Mouse (Mus musculus): ENCODE measurements around the gene Arpp21.

Arpp21 gene

DNA sequence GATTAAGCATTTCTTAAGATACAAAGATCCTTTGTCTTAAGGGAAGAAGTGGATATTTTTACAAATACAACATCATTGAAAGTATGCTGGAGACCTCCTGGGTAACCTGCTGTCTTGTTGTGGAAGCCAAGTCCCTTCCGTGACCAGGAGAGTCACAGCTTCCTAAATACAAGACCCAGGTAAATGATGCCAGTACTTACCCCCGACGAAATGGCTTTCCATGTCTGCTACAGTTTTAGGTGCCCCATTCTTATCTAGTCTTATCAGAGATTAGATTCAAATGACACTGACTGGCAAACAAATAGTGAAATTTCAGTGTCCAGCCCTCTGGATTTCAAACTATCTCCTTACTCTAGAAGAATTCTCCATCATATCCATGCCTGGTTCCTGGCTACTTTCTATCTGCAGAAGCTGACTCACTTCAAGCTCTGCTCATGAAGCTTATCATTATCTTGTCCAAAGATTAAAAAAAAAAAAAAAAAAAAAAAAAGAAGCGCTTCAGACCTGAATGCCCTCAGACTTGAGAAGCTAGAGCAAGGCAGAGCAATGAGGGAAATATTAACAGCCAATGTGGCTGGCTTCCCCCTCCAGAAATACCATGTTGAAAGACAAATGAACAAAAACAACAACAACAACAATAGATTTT, 4.9 kb downstream of the Arpp21 start:
- no peak for DNase-seq (ENCODE audit: low spot score)

DNA sequence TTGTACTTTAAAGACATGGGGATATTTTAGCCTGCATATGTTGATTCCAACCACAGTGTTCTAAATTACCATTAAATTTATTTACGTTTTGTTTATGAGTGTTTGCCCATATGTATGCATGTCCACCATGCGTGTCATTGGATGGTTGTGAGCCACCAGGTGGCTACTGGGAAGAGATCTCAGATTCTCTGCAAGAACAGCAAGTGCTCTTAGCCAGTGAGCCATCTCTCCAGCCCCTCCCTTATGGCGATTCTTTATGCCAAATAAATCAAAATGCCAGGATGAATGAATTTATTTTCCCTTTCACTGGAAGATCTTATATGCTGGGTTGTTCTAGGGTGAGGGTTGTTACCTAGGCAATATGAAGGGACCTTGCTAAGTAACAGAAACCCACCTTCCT, 7.3 kb downstream of the Arpp21 start:
- DNase-seq (ENCODE audit: low spot score), result no peak

DNA sequence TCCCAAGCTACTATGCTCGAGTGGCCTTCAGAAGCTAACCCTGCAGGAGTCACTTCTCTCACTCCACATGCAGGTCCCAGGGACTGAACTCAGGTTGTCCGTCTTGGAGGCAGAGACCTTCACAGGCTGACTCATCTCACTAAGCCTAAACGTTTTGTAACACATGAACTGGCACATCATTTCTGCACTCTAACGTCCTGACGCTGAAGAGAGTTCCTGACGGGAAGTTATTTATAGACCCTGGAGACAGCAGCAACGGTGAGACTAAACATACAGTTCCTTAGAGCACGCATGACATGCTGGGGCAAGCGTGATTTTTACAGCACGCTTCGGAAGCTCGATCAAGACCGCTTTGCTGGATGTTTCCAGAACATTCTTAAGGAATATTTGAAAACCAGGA, 8.6 kb downstream of the Arpp21 start:
- DNase-seq (ENCODE audit: low spot score), result no peak

DNA sequence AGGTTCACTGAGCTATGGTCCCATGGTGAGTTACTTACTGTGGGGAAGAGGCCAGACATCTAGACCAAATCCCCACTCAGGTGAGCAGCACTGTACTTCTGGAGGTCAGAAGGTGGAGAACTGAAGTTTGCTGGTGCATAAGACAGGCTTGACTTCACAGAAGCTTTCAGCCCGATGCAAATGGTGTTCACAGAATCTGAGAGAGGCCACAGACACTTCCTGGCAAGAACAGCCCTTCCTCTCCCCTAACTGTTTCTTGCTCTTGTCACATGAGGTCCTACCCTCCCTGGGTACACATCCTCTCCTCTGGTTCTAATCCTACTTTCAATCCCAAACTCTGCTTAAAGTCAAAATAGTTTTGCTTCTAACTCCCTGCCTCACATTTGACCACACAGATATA, 9.2 kb downstream of the Arpp21 start:
- no peak for DNase-seq (ENCODE audit: low spot score)

DNA sequence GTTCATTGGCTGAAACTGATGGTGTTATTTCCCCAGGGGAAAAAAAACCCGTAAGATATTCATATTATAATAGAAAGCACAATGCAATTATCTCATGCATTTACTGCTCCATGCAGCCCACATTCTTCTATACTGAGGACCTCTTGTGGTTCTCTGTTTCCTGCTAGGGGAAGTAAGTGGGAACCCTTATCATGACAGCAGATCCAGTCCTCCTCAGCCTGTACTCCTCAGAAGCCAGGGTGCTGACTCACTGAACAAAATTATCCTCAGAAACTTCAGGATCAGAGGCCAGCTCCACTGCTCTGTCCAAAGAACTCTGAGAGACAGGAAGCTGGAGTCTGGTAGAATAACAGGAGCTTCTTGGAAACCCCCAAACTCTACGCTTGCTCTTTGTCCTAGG, 10.7 kb downstream of the Arpp21 start:
- no peak for DNase-seq (ENCODE audit: low spot score)

DNA sequence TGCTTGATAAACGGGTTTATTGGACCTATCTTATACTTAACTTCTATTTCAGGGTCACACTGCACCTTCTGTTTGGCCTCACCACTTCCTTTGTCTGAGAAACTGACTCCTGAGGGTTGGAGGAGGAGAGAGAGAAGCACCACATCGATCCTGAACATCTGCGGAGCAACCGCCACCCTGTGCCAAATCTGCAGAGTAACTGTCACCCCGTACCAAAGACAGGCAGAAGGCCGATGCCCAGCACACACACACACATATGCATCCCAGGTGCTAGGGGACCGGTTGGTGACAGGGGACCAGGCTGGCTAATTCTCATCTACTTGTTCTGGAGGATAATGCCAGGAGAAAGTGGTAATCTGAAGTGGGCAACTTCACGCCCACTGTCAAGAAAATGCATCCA, 16.4 kb downstream of the Arpp21 start:
- DNase-seq (ENCODE audit: low spot score), result no peak

DNA sequence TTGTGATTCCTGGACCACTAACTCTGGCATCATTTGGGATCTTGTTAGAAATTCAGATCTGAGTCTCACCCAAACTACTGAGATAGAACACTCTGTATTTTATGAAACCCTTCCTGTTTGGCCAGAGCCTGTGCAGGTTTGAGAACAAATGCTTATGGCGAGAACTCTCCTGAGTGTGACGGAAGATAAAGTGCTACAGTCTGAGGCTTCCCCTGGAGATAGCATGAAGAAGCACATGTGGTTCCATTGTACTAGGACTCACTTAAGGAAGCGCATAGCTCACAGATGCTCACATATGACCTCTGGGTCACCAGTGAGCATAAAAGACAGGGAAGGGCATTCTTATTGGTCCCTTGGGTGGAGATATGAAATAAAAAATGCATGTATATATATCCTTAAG, 17.5 kb downstream of the Arpp21 start:
- DNase-seq (ENCODE audit: low spot score), result peak; percentile 20

DNA sequence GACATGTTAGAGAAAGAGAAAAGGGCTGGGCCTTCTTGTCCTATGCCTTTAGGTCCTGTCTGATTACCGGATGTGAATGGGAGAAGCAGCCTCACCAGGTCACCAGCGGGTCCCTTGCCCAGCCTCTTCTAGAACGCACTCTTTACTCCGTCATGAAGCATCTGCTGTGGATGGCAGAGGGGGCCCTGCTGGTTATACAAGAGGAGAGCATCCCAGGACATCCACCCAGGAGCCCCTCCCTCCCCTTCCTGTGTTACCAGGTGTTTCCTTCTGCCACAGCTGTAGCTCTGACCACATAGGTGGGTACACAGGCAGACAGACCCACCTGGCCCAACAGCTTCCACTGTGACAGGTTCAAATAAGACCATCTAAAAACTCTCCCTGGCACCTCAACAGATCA, 18.6 kb downstream of the Arpp21 start:
- no peak for DNase-seq (ENCODE audit: low spot score)

DNA sequence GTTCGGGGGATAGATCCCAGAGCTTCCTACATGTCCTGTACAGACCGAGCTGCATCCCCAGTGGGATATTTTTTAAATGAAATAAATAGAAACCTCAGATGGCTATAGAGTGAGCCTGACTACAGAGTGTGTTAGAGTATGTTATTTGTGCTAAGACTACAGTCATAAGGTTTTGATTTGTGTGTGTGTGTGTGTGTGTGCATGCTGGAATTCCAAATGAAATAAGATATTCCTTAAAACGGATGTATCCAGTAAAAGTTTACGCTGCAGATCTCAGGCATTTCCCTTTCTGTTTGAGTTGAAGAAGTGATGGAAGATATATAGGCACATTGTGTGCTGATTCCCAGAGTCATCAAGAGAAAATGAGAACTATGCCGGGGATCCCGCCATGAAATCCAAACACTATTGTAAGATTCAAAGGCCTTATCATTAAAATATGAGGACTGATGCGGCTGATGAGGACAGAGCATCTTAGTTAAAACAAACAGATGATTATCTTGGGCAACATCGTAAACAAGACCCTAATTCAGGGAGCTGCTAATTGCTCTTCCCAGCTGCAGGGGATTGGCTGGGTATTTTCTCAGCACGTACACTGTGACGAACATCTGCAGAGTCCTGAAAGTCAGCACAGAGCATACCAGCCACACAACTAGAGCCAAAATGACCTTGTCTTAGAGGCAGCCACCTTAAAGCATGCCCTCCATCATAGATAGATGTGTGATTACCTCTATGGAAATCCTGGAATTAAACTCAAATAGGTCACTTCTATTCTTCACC, 20.5 kb downstream of the Arpp21 start:
- DNase-seq (ENCODE audit: low spot score), result no peak

DNA sequence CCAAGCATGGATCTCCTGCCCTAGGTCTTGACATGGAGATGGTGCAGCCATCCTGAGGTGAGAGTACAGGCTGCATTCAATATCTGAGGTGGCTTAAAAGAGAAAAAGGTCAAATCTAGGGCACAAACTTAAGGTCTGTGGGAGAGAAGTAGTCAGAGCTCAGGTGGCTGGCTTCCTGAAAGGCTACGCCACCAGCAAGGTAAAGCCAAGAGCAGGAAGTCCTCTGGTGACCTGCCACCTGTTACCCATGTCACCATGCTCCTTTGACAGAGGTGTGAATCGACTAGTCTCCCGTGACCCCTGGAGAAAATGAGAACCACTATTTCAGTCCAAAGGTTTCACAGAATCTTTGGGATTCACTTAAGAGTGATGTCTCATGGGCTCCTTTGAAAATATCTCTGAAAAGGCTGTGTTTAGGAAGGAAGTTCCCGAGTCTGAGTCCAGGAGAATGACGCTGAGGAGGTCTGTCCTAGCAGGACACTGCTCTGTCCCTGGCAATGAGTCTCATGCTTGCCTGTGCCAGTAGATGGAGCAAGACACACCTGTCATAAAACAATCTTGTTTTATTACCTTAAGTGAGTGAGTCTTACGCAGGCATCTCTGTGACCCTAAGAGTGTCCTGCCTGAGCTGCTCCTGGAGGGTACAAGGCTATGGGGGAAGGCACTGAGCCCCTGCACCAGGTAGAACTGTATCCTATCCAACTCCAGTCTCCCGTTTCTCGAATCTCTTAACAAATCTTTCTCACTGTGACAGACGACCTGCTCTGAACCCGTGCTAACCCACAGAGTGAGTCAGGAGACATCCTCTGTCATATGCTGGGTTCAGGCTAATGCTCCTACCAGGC, 22.1 kb downstream of the Arpp21 start:
- no peak for DNase-seq (ENCODE audit: low spot score)

DNA sequence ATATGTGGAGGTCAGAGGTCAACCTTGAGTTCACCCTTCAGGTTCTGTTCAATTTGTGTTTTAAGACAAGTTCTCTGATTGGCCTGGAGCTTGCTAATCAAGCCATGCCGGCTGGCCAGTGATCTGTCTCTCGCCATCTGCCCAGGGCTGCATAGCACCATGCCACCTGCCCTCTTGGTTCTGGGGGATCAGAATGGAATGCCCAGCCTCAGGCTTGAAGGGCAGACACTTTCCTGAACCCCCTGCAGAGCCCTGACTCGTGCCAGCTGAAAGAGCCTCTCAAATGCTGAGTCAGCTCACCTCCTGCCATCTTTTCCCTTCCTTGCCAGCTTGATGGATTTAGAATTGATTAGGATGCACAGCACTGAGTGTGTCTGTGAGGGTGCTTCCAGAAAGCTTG, 25.9 kb downstream of the Arpp21 start:
- DNase-seq (ENCODE audit: low spot score), result no peak

DNA sequence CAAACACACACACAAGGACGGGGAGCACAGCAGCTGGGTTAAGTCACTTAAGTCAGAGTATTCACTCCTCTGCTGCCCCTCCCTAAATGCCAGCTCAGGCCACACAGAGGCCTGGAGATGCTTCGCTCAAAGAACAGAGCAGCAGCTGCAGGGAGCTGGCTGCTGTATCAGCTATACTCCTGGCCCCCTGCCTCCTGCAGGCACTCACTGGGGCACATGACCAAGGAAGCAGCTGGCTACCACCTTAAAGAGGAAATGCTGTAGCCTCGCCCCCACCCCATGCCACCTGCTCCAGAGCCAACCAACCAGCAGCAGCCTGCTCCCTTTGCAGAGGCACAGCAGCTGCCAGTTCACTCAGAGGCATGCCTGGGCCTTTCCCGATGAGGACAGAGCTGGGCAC, 28.0 kb downstream of the Arpp21 start:
- peak; percentile 19 for DNase-seq (ENCODE audit: low spot score)

DNA sequence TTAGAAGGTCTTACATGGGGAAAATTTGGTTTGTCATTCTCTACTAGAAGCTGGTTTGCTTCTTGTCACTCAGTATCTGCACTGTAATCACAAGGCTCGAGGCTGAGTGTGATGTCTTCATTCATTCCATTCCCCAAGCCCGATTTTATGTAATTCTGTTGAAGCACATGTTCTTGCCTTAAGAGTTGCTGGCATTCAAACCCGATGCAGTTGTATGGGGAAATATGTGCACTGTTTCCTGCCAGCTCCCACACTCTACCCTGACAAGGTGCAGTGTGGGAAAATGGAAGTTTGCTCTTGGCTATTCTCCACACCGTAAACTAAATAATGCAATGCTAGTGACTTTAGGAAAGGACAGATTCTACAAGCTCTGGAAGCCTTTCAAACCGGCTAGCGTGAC, 37.4 kb downstream of the Arpp21 start:
- DNase-seq (ENCODE audit: low spot score), result no peak

DNA sequence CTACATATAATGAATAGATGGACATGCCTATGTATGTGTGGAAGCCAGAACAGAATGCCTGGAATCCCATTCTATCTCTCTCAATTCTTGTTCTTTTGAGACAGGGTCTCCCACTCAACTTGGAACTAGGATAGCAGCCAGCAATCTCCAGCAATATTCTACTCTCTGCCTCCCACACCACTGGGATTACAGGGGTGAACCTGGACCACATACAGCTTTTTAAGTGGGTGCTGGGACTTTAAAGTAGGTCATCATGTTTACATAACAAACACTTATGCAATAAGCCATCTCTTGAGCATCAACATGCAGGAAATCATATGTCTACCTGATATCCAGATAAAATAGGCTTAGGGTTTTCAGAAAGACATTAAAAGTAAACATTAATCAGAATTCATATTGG, 41.7 kb downstream of the Arpp21 start:
- DNase-seq (ENCODE audit: low spot score), result no peak

DNA sequence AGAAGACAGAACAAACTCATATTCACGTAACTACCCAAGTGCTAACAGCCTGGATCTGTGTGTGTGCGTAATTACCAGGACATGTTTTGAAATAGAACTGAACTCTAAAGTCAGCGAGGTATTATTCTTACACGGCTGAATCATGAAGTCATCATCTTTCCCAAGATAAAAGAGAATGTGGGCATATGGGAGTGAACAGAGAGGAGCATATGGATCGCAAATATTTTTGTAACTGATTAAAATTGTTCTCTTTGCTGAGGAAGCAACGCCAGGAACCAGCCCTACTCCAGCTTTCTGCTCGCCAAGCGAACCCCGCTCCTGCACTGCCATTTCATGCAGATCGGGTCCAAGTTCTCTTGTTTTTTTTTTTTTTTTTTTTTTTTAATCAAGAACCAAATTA, 46.3 kb downstream of the Arpp21 start:
- no peak for DNase-seq (ENCODE audit: low spot score)

DNA sequence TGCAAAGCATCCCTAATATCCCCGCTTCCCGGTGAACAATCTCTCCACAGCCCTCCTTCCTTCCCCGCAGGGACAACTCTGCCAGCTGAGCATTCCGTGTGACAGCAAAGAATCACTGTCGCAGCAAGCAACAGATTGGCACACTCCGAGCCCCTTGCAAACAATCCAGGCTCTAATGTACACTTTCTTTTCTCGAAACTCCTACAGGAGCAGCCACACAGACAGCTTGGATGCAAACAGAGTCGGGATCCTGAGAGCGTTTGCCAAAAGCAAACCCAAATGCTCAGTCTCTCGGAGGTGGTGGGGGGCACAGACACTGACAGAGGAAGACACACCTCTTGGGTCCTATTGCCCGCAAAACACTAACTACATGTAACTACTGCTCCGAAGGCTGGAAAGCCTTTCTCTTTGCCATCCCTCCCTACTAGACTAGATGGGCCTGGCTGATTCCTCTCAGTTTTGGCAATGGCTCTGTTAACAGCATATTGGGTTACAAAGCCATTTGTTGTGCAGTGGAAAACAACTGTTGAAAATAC, 47.3 kb downstream of the Arpp21 start:
- no peak for DNase-seq (ENCODE audit: low spot score)

DNA sequence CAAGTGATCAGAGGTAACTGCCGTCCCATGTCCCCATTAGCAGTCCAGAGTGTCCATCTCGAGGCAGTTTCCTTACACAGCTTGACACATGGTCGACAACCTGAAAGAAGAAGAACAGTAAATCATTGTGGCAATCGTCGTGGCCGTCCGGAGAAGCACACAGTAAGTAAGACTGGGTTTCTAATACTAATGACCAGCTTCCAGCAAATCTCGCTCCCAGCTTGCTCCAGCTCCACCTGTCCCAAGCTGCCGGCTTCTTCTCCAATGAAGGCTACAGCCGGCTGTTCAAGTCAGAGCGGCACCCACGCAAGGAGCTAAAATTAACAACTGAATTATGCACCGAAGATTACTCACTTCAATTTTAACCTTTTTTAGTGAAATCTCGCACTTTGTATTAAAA, 48.1 kb downstream of the Arpp21 start:
- peak; percentile 9 for DNase-seq (ENCODE audit: low spot score)

DNA sequence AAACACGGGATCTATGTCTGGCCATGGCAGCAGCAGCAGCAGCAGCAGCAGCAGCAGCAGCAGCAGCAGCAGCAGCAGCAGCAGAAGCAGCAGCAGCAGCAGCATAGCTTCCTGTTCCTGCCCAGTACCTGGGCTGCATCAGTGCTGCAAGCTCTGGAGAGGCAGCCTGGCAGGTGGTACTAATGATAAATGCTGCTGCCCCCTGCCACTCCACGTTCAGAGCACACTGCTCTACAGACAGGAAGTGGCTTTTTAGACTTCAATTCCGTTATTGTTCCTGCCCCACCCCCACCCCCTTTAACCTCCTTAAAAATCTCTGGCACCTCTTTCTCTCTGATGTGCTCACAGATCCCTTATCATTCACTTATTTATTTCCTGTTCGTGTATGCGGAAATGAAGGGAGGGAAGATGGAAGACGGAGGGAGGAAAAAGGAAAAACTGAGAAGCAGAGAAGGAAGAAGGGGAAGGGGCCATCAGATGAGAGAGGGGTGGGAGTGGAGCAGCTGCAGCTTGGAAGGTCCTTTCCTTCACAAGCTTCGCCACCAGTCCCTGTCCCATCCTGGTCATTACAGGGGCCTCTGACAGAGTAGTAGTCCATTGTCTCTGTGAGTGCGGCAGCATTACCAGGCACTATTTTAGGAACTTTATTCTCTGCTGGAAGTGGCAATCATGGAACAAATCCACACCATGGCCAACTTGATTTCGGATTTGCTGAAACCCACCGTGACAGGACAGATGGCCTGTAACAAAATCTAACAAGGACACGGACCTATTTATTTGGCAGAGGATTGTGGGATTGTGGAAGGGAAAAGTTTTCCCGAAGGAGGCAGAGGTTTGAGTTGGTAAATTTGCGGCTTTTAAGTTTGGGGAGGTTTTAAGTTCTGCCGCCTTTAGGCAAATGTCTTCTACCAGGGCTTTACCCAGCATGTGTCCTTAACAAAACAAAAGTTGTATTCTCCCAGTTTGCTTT, 49.1 kb downstream of the Arpp21 start:
- DNase-seq (ENCODE audit: low spot score), result peak; percentile 35

DNA sequence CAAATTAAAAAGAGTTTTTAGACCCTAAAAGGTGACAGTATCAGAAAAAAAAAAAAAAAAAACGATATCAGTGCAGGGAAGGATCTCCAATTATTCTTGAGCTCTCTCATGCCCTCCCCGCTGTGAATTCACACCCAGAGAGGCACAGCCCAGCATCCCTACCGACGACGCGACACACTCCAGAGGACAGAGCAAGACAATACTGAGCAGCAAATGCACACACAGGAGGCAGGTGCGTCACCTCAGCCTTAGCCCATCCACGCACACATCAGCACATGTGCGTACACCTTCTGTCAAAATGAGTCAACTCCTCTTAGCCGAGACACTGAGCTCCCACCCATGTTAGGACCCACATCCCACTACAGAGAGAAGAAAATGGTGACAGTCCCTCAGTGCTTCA, 50.0 kb downstream of the Arpp21 start:
- DNase-seq (ENCODE audit: low spot score), result no peak

DNA sequence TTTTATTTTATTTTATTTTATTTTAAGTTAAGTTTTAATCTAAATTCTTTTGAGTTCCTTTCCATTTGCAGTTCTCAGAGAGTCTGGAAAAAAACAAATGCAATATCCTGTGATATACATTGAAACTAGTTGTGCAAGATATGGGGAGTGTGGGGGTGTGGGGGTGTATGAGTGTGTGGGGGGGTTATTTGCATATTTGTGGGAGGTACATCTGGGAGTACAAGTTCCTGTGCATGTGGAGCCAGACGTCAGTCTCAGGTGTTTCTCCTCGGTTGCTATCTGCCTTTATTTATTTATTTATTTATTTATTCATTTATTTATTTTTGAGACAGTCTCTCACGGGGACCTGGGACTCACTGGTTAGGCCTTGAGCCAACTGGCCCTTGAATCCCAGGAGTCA, 53.0 kb downstream of the Arpp21 start:
- no peak for DNase-seq (ENCODE audit: low spot score)

DNA sequence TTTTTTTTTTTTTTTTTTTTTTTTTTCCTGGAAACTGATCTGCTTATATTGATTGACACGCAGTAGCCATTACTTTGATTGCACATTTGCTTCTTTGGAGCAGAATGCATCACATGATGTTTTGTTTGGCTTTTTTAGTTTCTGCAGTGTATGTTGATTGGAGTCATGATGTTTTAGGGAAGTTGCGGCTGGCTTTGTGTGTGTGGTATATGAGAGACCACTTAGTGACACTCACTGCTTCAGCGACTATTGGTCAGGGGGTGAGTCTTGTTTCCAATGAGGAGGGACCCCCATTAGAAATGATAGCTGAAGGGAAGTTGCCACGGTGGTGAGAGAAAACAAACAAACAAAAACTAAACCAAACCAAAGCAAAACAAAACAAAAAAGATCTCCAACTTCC, 55.7 kb downstream of the Arpp21 start:
- no peak for DNase-seq (ENCODE audit: low spot score)

DNA sequence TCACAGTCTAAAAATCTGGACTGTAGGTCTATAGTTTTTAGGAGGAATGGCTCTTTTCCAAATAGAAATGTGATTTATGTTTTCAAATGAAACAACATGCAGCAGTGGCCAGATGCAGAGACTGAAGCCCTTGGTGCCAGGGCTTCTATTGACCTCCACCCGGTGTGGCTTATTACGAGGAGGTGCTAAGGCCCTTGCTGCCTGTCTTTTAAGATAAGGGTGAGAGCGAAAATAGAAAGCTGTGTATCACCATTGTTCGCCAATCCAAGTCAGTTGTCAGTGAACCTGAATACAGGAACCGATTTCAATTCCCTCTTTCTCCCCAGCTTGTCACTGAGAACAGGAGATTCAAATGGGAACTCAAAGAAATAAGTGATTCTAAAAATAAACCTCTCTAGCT, 57.3 kb downstream of the Arpp21 start:
- DNase-seq (ENCODE audit: low spot score), result no peak
